Comparison of ENCODE assay signal across 9 mouse cellular contexts in the genomic region with DNA sequence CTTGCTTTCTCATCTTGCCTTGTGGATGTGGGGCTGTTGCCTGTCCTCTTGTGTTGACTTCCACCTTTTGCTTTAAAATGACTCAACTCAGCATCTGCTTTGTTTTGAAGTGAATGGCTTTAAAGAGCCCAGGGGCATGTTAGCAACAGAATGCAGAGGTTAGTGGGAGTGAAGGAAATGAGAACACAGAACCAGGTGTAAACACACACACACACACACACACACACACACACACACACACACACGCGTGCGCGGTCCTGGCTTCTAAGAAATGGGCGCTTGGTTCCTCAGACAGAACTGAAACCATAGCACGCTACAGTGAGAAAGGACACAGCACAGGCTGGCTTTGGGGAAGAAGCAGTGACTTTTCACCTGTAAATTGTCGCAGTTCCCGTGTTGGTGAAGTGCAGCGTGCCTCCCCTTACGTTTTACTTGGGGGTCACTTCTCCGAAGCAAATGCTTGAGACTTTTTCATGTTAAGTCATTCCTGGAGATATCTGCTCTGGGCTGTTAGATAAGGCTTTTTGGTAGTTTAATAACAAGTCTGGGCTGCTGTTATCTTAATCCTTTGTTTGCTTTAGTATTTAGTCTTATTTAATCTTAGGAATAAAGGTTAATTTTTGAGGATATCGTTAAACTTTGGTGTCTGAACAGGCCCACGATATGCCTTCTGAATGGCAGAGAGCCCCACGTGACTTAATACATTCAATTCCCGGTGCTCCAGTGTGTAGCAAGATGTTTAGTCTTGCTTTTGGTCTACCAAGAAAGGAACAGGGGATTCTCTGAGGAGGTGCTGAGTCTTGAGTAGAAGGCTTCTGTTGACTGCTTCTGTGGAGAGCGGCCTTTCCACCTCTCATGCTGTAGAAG. TPM values are rescaled to one million over a fixed set of nuclear protein-coding genes. Genes with fewer than 3 reads are reported as not detected.
DNase-seq lines count a peak whose midpoint lies in the region; ATAC-seq and TF ChIP-seq lines count a peak whose summit lies in the region.
"Had no signal": no experiment of that assay in that cellular context is flagged by ENCODE, and none has a peak within 500 bp of the region (broad histone marks: within the 10 kb centered on the region; RNA-seq: fewer than 3 reads in every experiment).

No protein-coding gene starts in this region.

- 51% methylated on average over 16 of the region's 16 CpGs for WGBS in thymus, adult 2 months
- WGBS in forebrain, embryonic 15.5 days: 91% methylated on average over 16 of the region's 16 CpGs

- no peak for DNase-seq in thymus, adult 2 months
- DNase-seq in thymus, postnatal 10 days (ENCODE audit: low spot score in 2 of 2): no peak
- peak; percentile 76 for DNase-seq in induced T-regulatory cell, adult 2 months (ENCODE audit: low read depth)
- DNase-seq in left cerebral cortex, postnatal 25 days (ENCODE audit: low spot score in 2 of 2): no peak
- no peak for DNase-seq in ovary, postnatal 10 days (ENCODE audit: low spot score)
- DNase-seq in cerebellum, adult 11 months: no peak
- DNase-seq: adrenal gland, adult 8-10 months had no signal

- intact Hi-C loops in left cerebral cortex, postnatal 25 days (cut with DNase I): no loop called here

- TF ChIP-seq CTCF in thymus, adult 2 months (IDR thresholded peaks at IDR 0.05; ENCODE audit: borderline replicate concordance, control insufficient read depth, extremely low read depth, insufficient read depth, low read length, poor library complexity): no peak

- no peaks in the 10 kb centered on the region for H3K9me3 ChIP-seq in megakaryocyte, embryonic 14.5 days
- H3K9me3 ChIP-seq in forebrain, embryonic 15.5 days: no peaks in the 10 kb centered on the region

- no peaks in the 10 kb centered on the region for H3K27me3 ChIP-seq in thymus, adult 2 months (ENCODE audit: control insufficient read depth, insufficient read depth, low read length)
- H3K27me3 ChIP-seq in megakaryocyte, embryonic 14.5 days (replicated peaks): no peaks in the 10 kb centered on the region
- H3K27me3 ChIP-seq in forebrain, embryonic 15.5 days: no peaks in the 10 kb centered on the region

- H3K4me2 ChIP-seq in forebrain, embryonic 15.5 days (replicated peaks): no peak overlapping the region

- no peak for ATAC-seq in forebrain, embryonic 15.5 days (replicated peaks)

- no peak for TF ChIP-seq POLR2A in thymus, adult 2 months (IDR thresholded peaks at IDR 0.05; ENCODE audit: control insufficient read depth, extremely low read depth, insufficient read depth, low read length, poor library complexity)

- H3K9ac ChIP-seq in forebrain, embryonic 15.5 days (replicated peaks): no peak overlapping the region

- H3K27ac ChIP-seq in thymus, adult 2 months (ENCODE audit: control insufficient read depth, insufficient read depth, low read length): 0 out of 2 replicates have a peak overlapping the region, but pooled peaks have one; percentile 10
- no peak overlapping the region for H3K27ac ChIP-seq in forebrain, embryonic 15.5 days (replicated peaks)

- no peak overlapping the region for H3K4me3 ChIP-seq in thymus, adult 2 months (ENCODE audit: control insufficient read depth, insufficient read depth, low read length)
- H3K4me3 ChIP-seq in megakaryocyte, embryonic 14.5 days (replicated peaks): peak overlapping the region; percentile 82
- no peak overlapping the region for H3K4me3 ChIP-seq in forebrain, embryonic 15.5 days

- no peaks in the 10 kb centered on the region for H3K36me3 ChIP-seq in thymus, adult 2 months (ENCODE audit: control insufficient read depth, insufficient read depth, low read length)
- peaks cover 22% of the 10 kb centered on the region for H3K36me3 ChIP-seq in megakaryocyte, embryonic 14.5 days (replicated peaks; ENCODE audit: low read length)
- no peaks in the 10 kb centered on the region for H3K36me3 ChIP-seq in forebrain, embryonic 15.5 days

- H3K4me1 ChIP-seq in thymus, adult 2 months (replicated peaks; ENCODE audit: control insufficient read depth, insufficient read depth, low read length): peaks cover 30% of the 10 kb centered on the region
- peaks cover 77% of the 10 kb centered on the region for H3K4me1 ChIP-seq in megakaryocyte, embryonic 14.5 days
- H3K4me1 ChIP-seq in forebrain, embryonic 15.5 days: peaks cover 10% of the 10 kb centered on the region

RNA-seq across cellular contexts. Expression of a gene that starts 20.8 kb away (rescaled TPM):
- 43.7 and 50.0 TPM in 2 replicates for polyA plus RNA-seq in thymus, adult 2 months (2012; rRNA removed)
- 9.3 and 12.0 TPM in 2 replicates for polyA plus RNA-seq in megakaryocyte, embryonic 14.5 days (2012; ENCODE audit: insufficient read depth, low replicate concordance)
- 24.1 and 25.6 TPM in 2 replicates for polyA plus RNA-seq in forebrain, embryonic 15.5 days (2015; fragmentation: Nextera tagmentation; extraction: Ambion mirVana)
- total RNA-seq in left cerebral cortex, postnatal 25 days (2021): 100 to 1,000 TPM; 258 to 266 TPM
